Mouse (Mus musculus) lung, adult 18-20 months (tissue): ENCODE data around the gene Ccdc3.
"Not testable (repeated sequence)": the region's sequence is repeated elsewhere in the genome, so short reads cannot be mapped to it uniquely, and the experiment has no call there.

Experiments
- DNase-seq, 2 experiments: peaks; one replicate each; pipeline ENCODE4 v3.0.0; 2022; ENCODE audit warnings: mixed read lengths in 2 of 2

Ccdc3 gene

DNA sequence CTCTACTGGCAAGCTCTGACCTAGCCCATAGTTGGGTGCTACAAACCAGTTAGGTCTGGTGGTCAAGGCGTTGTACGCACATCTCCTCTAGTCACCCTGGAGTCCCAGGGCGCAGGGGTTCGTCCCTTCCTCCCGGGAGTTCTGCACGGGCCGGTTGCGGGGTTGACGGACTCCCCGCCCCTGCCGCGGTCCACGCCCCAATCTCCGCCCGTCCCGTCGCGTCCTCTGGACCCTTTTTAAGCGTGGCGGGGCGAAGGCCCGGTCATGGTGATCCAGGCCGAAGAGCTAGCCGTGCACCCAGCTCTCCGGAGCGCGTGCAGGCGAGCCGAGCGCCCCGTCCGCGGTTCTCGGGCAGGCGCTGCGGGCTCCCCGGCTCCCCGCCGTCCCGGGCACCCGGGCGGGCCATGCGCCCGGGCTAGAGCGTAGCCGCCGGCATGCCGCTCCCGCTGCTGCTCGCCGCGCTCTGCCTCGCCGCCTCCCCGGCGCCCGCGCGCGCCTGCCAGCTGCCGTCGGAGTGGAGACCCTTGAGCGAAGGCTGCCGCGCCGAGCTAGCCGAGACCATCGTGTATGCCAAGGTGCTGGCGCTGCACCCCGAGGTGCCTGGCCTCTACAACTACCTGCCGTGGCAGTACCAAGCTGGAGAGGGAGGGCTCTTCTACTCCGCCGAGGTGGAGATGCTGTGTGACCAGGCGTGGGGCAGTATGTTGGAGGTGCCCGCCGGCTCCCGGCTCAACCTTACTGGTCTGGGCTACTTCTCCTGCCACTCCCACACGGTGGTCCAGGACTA lies at the start of gene Ccdc3:
Gene Ccdc3 (plus strand): TSS at position 277 of the 787 bp plus-strand sequence.
- peak in 1 of 2 experiments; percentile 4 for DNase-seq

DNA sequence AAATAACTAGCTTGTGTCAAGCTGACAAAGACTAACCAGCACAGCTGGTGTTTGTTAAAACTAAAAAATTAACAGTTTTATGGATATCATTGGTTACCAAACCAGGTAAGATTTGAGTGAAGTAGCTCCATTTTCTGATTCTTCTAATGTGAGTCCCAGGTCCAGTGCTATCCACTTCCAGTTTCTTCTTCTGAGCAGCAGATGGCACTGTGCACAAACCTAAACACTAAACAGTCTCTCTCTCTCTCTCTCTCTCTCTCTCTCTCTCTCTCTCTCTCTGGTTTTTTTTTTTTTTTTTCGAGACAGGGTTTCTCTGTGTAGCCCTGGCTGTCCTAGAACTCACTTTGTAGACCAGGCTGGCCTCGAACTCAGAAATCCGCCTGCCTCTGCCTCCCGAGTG lies 47.2 kb upstream of the Ccdc3 start:
- not testable (repeated sequence) for DNase-seq

DNA sequence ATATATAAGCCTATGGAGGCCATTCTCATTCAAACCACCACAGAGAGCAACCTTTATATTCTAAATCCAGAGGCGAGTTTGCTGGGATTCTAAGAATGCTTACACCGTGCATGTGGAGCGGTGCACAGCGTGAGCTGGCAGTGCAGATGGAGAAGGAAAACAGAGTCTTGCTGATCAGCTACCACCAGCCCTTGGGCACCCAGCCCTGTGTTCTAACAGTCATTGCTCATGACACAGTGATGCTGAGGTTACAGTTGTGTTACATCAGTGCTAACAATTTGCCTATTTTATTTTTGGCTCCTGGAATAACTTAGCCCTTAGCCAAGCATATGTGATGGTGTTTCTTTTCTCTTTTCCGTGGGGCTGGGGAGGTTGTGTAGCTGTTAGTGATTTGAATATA lies 42.7 kb upstream of the Ccdc3 start:
- DNase-seq, result no peak

DNA sequence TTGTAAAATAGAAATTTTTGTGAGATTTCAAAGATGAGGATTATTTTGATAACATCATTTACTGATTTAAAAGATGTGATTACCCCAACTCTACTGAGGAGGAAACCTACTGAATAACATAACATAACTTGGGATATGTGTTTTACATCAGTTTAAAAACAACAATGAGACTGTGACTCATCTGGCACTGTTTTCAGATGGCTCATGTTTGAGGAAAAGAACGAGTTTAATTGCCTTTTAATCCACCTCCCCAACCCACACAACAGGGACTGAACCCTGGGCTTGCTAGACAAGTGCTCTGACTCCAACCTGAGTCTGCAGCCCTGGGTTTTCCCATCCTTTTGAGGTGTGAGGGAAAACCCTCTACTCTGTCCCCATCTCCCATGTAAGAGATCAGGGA lies 42.3 kb upstream of the Ccdc3 start:
- DNase-seq, result no peak

DNA sequence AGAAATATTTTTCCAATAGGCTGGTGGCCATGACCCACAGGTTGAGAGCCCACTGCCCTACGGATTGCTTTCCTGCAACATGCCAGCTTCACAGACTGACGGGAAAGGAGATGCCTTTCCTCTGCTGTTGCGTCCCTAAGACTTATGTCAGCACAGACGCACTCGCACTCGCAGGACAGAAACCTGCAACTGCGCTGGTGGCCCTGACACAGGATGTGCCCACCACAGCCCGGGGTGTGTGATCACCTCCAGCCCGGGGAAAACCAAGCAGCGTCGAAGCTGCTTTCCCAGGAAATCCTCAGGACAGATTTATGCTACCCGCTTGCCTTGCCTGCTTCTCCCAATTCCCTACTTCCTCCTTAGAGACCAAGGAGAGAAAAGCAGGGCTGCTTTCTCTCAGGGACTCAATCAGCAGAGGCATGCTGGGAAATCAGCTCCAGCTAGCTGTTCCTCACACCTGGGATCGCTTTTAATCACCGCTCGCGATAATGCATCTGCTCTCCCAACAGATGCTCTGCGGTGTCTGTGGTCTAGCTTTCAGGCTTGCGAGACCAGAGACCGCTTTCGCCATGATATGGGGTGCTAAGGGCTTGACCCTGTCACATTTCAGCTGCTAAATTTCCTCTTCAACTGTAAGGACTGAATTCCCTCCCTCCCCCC lies 39.7 kb upstream of the Ccdc3 start:
- no peak for DNase-seq

DNA sequence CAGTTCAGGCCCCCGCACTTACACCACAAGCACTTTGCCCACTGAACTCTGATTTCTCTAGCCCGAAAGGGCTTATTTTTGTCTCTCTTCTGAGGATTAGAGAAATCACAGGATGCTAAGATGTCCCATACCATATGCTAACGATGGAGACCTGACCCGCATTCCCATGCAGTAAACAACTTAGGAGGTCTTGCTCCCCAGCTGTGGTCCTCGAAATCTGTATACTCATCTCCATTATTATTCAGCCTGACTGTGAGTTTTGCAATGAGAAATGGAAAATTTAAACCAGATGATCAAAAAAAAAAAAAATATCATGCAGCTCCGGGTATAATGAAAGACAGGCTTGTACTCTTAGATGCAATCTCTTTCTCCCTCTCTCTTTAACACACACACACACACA lies 38.4 kb upstream of the Ccdc3 start:
- DNase-seq, result no peak

DNA sequence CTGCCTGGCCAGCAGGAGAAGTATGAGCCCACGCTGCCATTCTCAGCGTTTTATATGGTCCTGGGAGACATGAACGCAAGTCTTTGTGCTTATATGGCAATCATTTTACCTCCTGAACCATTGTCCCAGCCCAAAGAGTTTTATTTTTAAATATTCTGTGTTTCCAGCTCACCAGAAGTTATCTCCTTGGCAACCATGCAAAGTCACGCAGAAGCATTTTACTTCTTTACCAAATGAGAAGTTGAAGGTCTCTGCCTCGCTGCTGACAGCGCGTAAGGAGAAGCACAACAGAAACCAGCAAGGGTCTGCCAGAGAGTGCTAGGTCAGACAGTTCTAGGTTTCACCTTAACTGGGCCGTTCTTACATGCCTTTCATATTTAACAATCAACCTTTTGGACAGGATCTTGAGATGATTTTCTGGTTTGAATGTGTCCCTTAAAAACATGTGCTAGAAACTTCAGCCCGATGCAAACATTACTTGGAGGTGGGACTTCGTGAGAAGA lies 35.8 kb upstream of the Ccdc3 start:
- DNase-seq, result no peak

DNA sequence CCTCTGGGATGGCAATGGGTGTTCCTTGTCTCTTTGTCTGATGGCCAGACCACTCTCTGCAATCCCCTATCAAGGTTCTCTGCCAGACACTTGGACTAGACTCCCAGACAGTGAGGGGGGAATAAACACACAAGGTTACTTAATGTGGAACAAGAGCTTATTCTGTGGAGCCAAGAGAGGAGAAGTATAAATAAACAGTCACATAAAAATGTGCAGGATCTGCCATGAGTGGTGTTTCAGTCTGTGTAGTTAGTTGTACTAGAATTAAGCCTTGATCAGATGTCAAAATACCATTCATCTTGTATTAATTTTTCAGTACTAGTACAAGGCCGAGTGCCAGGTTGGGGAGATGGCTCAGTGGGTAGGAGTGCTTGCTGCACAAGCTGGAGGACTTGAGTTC lies 34.7 kb upstream of the Ccdc3 start:
- DNase-seq, result no peak

DNA sequence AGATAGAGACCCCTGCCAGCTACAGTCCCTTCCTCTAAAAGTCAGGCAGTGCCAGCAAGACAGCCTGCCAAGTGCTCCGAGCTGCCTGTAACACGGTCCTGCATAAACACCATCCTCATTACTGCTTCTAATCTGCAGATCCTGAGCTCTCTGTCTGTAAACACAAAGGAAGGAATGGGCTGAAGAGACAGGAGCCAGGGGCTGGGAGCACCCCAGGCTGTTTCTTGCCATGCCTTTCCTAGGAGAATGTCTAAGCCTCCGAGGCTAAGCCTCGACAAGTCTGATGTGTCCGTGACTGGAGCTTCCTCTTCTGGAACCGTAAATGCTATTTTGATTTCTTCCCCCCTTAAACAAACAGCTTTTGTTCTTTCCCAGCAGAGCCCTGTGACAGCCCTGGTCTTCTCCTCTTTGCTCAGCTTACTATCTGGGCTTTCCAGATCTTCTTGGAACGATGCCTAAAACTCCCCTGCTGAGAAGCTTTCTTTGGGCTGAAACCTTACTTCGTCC lies 24.7 kb upstream of the Ccdc3 start:
- DNase-seq, result no peak

DNA sequence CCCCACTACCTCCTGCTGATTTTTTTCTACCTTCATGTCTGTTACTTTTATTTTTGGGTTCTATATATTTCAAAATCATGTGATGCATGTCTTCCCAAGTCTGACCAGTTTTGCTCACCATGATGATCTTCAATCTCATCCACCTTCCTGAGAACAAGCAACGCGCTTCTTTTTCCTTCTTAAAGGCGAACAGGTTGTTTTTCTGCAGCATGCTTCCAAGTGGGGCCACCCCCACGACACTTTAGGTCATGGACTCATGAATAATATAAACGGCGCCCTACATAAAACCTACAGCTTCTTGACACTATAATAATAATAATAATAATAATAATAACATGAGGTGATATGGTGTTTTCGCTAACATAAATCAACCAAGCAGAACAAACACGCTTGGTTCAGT lies 23.2 kb upstream of the Ccdc3 start:
- DNase-seq, result no peak

DNA sequence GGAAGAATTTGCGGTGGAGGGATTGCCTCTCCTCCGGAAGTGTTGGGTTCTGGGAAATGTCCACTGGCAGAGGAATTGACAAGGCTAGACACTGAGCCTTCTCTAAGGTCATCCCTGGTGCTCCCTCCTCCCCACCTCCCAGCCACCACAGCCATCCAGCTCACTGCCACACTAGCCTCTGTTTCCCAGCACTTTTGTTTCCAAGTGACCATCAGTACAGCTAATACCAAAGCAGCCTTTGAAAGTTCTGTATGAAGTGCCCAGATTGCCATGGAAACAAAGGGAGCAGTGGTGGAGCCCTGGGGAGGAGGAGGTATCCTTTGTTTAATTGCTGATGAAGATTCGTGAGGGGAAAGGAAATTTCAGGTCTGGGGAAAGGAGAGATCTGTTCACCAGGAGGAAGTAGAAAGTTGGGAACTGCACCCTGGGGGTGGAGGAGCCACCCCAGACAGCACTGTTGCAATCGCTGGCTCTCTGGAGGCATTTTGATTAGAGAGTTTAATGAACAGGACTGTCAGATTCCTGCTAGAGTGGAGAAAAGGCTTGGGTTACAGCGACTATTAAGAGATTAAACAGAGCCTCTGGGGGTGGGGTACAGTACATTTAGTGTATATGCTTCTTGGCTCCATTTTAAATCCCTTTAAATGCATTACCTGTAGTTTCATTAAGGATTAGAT lies 20.6 kb upstream of the Ccdc3 start:
- no peak for DNase-seq

DNA sequence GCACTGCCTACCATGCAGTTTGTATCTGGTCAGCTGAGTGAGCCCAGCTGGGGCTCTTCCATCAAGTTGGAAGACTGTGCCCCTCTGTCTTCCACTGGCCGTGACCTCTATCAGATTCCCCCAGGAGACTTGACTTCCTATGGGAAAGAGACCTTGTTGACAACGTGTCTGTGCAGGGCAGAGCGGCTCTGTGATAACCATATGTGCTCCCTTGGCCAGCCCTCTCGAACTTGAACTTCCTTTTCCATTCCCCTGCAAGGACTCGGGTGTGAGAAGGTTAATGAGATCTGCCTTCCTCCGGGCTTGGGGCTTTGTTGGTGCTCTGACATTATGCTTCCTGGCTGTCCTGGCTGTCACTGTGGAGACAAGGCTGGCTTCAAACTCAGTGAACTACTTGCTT lies 12.1 kb upstream of the Ccdc3 start:
- DNase-seq, result no peak

DNA sequence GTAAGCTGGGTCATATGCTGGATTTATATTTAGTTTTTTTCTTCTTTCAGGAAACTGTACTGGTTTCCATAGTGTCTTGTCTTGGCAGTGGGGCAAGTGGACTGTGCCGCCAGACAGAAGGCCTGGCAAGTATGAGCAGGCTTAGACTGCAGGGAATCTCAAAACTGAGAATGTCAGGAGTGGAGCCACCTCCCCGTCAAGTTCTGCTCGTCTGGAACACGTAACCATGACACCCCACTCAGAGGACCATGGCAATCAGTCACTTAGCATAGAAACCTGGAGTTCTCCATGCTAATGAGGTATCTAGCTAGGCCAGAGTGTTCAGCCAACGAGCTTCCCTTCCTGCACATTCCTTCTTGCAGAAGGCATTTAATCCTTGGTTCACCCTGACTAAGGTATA lies 10.2 kb upstream of the Ccdc3 start:
- DNase-seq, result no peak

DNA sequence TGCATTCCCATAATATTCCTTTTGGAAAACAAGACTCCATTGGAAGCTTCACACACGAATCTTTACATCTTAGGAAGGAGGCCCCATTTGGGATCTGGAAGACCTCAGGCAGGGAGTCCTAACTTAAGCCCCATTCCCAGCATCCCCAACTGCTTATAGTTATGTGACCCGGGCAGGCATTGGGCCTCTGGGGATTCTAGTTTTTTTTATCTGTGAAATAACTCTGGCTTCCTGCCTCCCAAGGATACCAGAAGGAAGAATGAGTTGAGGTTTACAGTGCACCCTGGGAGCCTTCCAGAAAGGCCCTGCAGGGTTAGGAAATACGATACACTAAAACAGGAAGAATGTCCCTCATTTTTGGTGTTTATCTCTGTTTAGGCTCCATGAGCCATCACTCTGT lies 8.5 kb upstream of the Ccdc3 start:
- no peak for DNase-seq

DNA sequence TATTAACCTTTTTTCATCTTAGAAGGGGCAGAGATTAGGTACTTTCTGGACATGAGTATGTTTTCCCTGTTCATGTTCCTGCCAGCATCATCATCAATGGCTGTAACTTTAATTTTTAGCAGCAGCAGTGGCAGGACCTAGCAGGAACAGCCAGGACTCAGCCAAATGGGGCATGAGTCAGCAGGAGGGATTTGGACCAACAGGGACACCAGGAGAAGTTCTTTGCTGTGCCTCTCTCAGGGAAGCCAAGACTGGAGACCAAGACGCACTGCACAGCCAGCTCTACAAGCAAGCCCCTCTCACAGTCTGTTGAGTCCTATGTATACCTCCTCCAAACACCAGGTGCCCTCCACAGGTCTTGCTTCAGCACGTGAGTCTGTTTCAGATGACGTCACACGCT lies 5.5 kb upstream of the Ccdc3 start:
- no peak for DNase-seq

DNA sequence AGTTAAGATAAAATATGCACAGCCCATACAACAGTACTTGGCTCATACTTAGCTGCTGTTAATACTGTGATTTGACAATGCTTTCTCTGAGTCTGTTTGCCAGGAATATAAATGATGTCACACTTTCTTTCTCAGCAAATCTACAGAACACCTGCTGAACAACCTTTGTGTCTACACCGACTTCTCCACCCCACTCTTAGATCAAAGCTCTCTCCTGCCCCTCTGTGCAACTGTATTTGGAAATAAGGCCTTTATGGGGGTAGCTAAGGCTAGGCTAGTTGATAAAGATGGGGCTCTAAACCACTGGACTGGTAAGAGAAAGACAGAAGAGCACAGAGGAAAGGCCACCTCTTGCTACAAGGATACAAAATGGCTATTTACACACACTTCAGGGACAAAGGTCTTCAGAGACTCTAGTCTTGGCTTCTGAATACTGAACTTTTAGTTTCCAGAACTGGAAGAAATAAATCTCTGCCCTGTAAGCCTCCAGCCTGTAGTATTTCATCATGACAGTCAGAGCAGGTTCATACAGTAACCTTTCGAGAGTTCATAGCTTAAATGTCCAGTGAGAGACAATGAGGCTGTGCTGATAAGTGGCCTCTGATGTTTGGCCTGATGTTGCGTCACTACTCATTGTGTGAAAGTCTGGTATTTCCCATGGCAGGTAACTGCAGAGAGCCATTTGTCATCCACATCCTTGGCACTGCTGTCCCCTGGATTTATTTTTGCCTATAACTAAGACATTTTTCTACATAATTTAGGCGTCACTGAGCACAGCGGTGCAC lies 2.4 kb upstream of the Ccdc3 start:
- DNase-seq, result no peak

DNA sequence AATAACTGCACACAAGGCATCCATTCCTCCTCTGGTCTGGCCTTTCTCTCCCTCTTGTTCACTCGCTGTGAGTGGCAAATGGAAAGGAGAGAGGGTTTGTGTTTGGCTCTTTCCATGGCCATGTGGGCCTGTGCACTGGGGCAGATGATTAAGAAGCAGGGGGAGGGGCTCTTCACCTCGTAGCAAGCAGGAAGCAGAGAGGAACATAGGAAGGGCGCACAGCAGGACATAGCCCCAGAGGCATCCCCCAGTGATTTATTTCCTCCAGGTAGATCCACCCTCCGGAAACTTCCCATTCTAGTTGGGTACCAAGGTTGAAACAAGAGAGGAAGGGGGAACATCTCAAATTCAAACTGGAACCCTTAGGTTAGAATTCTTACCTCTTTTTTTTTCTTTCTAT lies 2.4 kb downstream of the Ccdc3 start:
- no peak for DNase-seq

DNA sequence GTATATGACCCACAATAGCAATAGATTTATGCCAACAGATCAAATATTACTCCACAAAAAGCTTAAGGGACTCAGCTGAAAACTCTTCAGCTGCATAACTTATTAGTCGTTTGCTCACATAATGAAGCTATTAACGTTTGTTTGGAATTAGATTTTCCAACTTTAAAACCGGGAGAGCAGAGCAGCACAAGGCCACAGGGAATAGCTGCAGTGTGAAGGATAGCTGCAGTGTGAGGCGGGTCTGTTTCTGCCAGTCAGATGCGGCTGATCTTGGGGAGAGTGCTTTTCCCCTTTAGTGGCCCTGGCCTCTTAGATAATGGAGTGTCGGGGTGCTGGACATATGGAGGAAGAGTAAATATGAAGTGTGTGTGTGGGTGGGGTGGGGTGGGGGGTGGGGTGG lies 6.9 kb downstream of the Ccdc3 start:
- no peak for DNase-seq

DNA sequence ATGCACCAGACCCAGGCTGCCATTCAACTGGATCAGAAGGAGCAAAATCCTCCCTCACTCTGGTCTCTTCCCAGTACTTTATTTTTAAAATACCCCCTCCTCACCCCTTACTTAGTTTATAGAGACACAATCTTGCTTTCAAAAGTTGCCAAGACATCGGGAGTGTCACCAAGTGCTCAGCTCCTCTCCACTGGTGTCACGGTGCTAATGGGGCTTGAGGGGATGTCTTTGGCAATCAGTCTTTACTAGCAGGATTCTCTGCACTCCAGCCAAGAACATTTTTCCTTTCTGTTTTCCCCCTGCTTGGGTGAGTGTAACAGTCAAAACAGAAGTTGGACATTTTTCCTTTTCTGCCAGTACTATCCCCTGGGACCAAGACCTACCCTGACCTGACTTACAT lies 10.3 kb downstream of the Ccdc3 start:
- DNase-seq, result no peak

DNA sequence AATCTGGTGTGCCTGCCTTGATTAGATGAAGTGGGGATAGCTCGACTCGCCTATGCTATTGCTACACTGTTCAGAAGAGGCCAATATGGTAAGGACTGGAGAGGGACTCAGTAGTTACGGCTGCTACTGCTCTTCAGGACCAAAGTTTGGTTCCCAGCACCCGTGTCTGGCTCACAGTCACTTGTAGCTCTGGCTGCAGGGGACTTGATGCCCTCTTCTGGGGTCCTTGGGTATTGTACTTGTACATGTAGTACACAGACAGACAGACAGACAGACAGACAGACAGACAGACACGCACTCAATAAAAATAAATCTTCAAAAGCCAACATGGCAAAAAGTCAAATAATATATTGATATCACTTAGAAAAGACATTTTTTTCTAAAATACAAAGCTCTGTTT lies 17.1 kb downstream of the Ccdc3 start:
- DNase-seq, result no peak

DNA sequence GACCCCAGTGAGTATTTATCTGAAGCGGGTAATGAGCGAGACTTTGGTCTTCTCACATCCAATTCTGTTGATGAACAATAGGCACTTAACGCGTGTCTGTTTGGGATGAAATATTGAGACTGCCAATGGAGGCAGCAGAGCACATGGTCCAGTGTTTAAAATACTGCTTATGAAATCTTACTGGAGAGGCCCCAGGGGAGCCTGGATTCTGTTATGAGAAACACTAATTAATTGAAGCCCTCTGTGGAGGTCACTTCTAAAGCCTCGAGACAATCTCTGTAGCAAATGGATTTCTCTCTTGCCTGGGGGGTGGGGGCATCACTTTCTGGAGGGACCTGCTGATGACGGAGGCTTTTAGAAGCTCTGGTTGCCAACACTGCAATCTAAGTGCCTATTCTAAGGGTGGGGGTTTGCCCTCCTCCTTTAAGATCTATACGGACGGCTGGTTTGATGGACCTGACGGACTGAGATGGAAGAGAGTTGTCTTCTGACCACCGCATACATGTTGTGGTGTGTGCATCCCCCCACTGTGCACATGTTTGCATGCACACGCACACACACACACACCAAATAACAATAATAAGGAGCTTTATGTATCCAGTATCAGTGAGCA lies 22.8 kb downstream of the Ccdc3 start:
- no peak for DNase-seq

DNA sequence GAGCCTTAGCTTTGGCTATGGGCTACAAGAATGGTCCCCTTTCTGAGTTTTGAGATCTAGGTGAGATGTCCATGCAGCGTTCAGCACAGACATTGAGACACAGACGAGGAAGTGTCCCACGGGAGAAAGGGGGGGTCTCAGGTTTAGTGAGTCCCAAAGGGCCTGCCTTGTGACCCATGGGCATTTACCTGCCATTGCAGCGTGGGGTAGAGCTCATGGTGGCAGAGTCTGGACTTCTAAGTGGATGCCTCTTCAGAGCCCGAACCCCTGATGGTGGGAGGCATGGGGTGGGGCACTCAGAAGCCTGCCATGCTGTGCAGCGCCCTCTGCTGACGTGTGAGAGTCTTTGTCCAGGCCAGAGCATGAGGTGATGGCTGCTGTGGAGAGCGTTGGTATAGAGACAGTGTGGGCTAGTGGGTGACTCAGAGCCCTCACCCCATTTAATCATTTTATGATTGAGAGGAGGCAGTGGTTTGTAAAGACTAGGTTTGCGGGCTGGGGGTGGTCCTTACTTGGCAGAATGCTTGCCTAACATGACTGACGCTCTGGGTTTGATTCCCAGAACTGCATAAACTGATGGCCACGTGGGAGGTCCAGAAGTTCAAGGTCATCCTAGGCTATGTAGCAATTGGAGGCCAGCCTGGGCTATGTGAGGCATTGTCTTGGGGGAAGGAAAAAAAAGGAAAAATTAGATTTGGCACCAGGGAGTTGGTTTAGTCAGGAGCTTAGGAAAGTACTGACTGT lies 23.6 kb downstream of the Ccdc3 start:
- no peak for DNase-seq
